Mouse (Mus musculus) kidney, embryonic 16.5 days (tissue): ENCODE data around the gene Wdr13. TPM values are rescaled to one million over a fixed set of nuclear protein-coding genes. Genes with fewer than 3 reads are reported as not detected.

ENCODE experiments used
- ATAC-seq: fragments of 200-750 bp; cut with Nextera tagmentation; 2 replicates; pipeline ENCODE4 v1.8.0; 2017; ENCODE audit warnings: moderate TSS enrichment; ENCODE audit not compliant: low FRiP score, low TSS enrichment
- H3K27ac ChIP-seq: fragments of 300-500 bp; sonication (generic); 2 replicates; pipeline ENCODE4 v1.5.1; 2014; ENCODE audit warnings: low read length
- H3K27me3 ChIP-seq: fragments of 300-500 bp; sonication (generic); 2 replicates; pipeline ENCODE4 v1.6.1; 2014; ENCODE audit warnings: low read length, control low read depth, mixed read lengths; ENCODE audit not compliant: insufficient read depth
- H3K36me3 ChIP-seq: fragments of 300-500 bp; sonication (generic); 2 replicates; pipeline ENCODE4 v1.6.1; 2014; ENCODE audit warnings: low read length, control low read depth, mixed read lengths; ENCODE audit not compliant: insufficient read depth
- H3K4me1 ChIP-seq: fragments of 300-500 bp; sonication (generic); 2 replicates; pipeline ENCODE4 v1.6.1; 2014; ENCODE audit warnings: low read length, control low read depth, mixed read lengths; ENCODE audit not compliant: insufficient read depth
- H3K4me2 ChIP-seq: fragments of 300-500 bp; sonication (generic); replicated peaks from 2 replicates; pipeline ENCODE4 v1.6.1; 2014; ENCODE audit warnings: low read depth, low read length
- H3K4me3 ChIP-seq: fragments of 300-500 bp; sonication (generic); 2 replicates; pipeline ENCODE4 v1.5.1; 2014; ENCODE audit warnings: mild to moderate bottlenecking, low read length
- H3K9ac ChIP-seq: fragments of 300-500 bp; sonication (generic); replicated peaks from 2 replicates; pipeline ENCODE4 v1.6.1; 2014; ENCODE audit warnings: low read length
- H3K9me3 ChIP-seq: fragments of 300-500 bp; sonication (generic); 2 replicates; pipeline ENCODE4 v1.6.1; 2016; ENCODE audit warnings: low read length, control low read depth
- WGBS: fragments of 180-500 bp; shearing (Covaris S2); extraction: QIAGEN DNeasy Blood & Tissue Kit; methylation state at CpG from one replicate; pipeline ENCODE4 v1.1.7; 2014; 5-methylcytosine and 5-hydroxymethylcytosine counted together
- polyA plus RNA-seq: library from polyadenylated mRNA; unstranded; fragments of >200 nt; fragmentation: Nextera tagmentation; extraction: Ambion mirVana; gene quantifications from 2 replicates; pipeline ENCODE4 v1.2.1, GENCODE M21; 2015

Wdr13 gene
- 29.0 and 29.6 TPM in 2 replicates for polyA plus RNA-seq

- H3K9ac ChIP-seq = peak within 1 kb of the TSS; percentile 74
- peak within 1 kb of the TSS; percentile 66 for H3K4me3 ChIP-seq
- peak within 1 kb of the TSS; percentile 59 for H3K4me2 ChIP-seq
- ATAC-seq = peak; percentile 91
- peaks cover 2% of the 10 kb centered on the region; the same call in 1 of the 2 replicates for H3K9me3 ChIP-seq
- H3K4me1 ChIP-seq = 0 out of 2 replicates have a peak, but pooled peaks cover 4% of the 10 kb centered on the region
- no peaks in the 10 kb centered on the region for H3K27me3 ChIP-seq
- H3K36me3 ChIP-seq = 0 out of 2 replicates have a peak, but pooled peaks cover 17% of the 10 kb centered on the region
- 20% methylated on average over 38 of the region's 40 CpGs for WGBS
- peak within 1 kb of the TSS; percentile 98 for H3K27ac ChIP-seq
Measured at GRCm38 (mm10) chrX:8132017-8132976, at the start of gene Wdr13. TSS of gene Wdr13 (minus strand) at chrX:8132892.

DNA sequence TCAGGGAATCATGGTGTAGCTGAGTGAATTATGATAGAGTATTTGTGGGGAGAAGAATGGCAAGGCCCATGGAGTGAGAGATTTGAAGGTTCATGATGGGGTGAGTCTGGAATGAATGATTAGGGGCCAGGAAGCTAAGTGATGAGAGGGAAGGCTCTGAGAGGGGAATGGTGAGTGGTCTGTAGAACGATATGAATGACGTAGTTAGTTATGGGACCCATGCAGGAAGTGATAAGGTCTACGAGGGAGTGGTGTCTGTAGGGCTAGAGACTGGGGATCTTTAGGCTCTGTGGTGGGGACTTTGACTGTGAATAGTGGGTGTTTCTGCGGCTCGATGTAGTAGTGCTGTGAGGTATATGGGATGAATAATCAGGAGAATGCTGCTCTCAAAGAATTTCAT is 47.0 kb upstream of the Wdr13 start:
- no peaks in the 10 kb centered on the region for H3K36me3 ChIP-seq
- no peaks in the 10 kb centered on the region for H3K9me3 ChIP-seq
- no peak overlapping the region for H3K4me3 ChIP-seq
- no peaks in the 10 kb centered on the region for H3K27me3 ChIP-seq
- WGBS = 87% methylated on average over 5 of the region's 5 CpGs
- H3K27ac ChIP-seq = no peak overlapping the region
- H3K9ac ChIP-seq = no peak overlapping the region
- ATAC-seq = no peak
- H3K4me2 ChIP-seq = no peak overlapping the region
- peaks cover 4% of the 10 kb centered on the region; the same call in 1 of the 2 replicates for H3K4me1 ChIP-seq

GRCm38 (mm10) chrX:8178871-8179270 is 46.2 kb upstream of the Wdr13 start:
- Histone ChIP-seq H3K4me1 (peaks cover 5% of the 10 kb centered on the region; the same call in 1 of the 2 replicates), H3K9me3 (no peaks in the 10 kb centered on the region), H3K27ac (no peak overlapping the region), H3K4me3 (no peak overlapping the region), H3K9ac (no peak overlapping the region), H3K36me3 (no peaks in the 10 kb centered on the region), H3K4me2 (no peak overlapping the region), H3K27me3 (no peaks in the 10 kb centered on the region)
- ATAC-seq = no peak
- 97% methylated on average over 2 of the region's 2 CpGs for WGBS

- Histone ChIP-seq H3K4me3 (peak within 1 kb of the TSS; percentile 71), H3K27me3 (no peaks in the 10 kb centered on the region), H3K4me1 (peaks cover 5% of the 10 kb centered on the region; the same call in 1 of the 2 replicates), H3K9me3 (no peaks in the 10 kb centered on the region), H3K36me3 (no peaks in the 10 kb centered on the region), H3K4me2 (peak within 1 kb of the TSS; percentile 60), H3K27ac (no peak within 1 kb of the TSS), H3K9ac (peak within 1 kb of the TSS; percentile 71)
- ATAC-seq = peak; percentile 97
- 14% methylated on average over 52 of the region's 56 CpGs for WGBS
Measured at GRCm38 (mm10) chrX:8175504-8176385, 43.1 kb upstream of the Wdr13 start, which contains the start of gene Tbc1d25. TSS of gene Tbc1d25 (minus strand) at chrX:8176181.

DNA sequence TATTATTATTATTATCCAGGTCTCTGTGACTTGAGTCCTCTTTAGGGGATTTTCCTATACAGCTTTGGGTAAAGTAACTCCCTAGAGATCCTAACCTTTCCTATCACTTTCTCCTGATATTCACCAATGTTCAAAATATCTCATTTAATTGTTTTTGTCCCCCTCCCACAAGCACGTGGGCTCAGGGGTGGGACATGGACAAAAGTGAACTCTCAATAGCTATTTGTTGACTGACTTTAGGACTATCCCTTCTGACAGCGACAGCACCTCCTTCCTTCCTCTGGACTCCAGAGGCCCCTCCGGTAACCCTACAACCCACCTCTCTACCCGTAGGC is 42.4 kb upstream of the Wdr13 start:
- Histone ChIP-seq H3K27me3 (no peaks in the 10 kb centered on the region), H3K9me3 (no peaks in the 10 kb centered on the region), H3K4me2 (peak overlapping the region; percentile 60), H3K27ac (no peak overlapping the region), H3K36me3 (no peaks in the 10 kb centered on the region), H3K4me3 (peak overlapping the region; percentile 71), H3K9ac (peak overlapping the region; percentile 71), H3K4me1 (peaks cover 5% of the 10 kb centered on the region; the same call in 1 of the 2 replicates)
- WGBS = 39% methylated on average over 4 of the region's 4 CpGs
- ATAC-seq = no peak

DNA sequence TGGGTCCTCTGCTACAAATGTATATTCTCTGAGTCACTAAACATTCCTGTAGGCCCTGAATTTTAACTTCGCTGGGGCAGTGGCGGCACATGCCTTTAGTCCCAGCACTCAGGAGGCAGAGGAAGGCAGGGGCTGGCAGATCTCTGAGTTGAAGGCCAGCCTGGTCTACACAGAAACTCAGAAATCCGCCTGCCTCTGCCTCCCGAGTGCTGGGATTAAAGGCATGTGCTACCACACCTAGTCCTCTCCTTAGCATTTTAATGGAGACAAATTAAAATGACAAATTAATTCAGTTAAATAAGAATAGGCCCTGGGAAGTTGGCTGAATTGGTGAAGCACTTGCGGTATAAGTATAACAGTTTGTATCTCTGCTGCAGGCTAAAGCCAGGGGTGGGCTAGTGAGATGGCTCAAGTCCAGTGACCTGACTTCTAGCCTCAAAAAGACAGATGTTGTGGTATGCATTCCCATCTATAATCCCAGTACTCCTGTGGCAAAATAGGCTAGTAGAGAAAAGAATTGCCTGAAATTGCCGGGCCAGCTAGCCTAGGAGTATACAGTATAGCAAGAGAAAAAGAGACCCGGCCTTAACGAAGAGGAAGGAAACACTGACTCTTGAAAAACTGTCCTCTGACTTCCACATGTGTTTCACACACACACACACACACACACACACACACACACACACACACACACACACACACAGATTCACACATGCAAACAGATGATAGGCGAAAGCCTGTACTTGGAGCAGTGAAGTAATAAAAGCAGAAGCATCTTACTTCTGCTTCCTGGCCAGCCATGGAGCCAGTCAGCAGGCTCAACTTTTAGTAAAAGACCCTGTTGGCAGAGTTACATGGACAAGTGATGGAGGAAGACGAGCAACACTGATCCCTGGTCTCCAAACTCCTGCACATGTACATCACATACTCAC is 35.3 kb upstream of the Wdr13 start:
- no peak for ATAC-seq
- Histone ChIP-seq H3K4me1 (no peaks in the 10 kb centered on the region), H3K27ac (no peak overlapping the region), H3K4me3 (no peak overlapping the region), H3K36me3 (0 out of 2 replicates have a peak, but pooled peaks cover 3% of the 10 kb centered on the region), H3K9me3 (no peaks in the 10 kb centered on the region), H3K4me2 (no peak overlapping the region), H3K9ac (no peak overlapping the region), H3K27me3 (no peaks in the 10 kb centered on the region)
- WGBS = 88% methylated on average over 10 of the region's 10 CpGs

DNA sequence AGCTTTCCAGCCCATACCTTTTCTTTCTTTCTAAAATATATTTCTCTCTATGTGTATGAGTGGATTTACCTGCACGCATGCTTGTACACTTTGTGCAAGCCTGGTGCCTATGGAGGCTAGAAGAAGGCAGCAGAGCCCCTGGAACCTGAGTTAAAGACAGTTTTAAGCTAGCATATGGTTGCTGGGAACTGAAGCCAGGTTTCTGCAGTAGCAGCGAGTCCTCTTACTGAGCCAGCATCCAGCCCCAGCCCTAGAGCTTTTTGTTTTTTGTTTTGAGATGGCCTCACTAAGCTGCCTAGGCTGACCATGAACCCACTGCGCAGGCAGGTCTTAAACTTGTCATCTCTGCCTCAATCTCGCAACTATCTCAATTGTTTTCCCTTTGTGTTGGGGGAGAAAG is 31.8 kb upstream of the Wdr13 start:
- Histone ChIP-seq H3K27ac (no peak overlapping the region), H3K4me3 (no peak overlapping the region), H3K9me3 (no peaks in the 10 kb centered on the region), H3K4me2 (no peak overlapping the region), H3K4me1 (no peaks in the 10 kb centered on the region), H3K36me3 (peaks cover 3% of the 10 kb centered on the region; the same call in 1 of the 2 replicates), H3K9ac (no peak overlapping the region), H3K27me3 (no peaks in the 10 kb centered on the region)
- no peak for ATAC-seq
- 80% methylated on average over 4 of the region's 4 CpGs for WGBS

DNA sequence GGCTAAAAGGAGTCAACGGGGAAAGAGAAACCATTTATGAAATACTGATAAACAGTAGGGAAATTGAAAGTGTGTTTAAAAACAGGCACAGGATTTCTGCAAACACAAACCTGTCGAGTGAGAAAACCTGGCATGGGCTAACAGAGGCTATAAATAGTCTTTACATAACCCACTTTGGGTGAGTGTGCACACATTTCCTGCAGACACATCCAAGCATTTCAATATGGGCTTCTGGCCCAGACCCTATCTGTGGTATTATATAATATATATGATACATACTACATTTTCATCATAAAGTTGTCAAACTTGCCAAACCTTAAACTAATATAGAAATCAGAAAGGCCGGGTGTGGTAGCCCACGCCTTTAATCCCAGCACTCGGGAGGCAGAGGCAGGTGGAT is 30.4 kb upstream of the Wdr13 start:
- Histone ChIP-seq H3K9ac (no peak overlapping the region), H3K4me2 (no peak overlapping the region), H3K36me3 (peaks cover 3% of the 10 kb centered on the region; the same call in 1 of the 2 replicates), H3K9me3 (no peaks in the 10 kb centered on the region), H3K27ac (no peak overlapping the region), H3K27me3 (no peaks in the 10 kb centered on the region), H3K4me1 (no peaks in the 10 kb centered on the region), H3K4me3 (no peak overlapping the region)
- no peak for ATAC-seq
- WGBS = 86% methylated on average over 5 of the region's 5 CpGs
